Mouse (Mus musculus) C2C12 (cell line): ENCODE data around the gene Asl. TPM values are rescaled to one million over a fixed set of nuclear protein-coding genes. Genes with fewer than 3 reads are reported as not detected.

Source experiments
- H3K27me3 ChIP-seq: one replicate; pipeline ENCODE4 v1.6.1; 2011; ENCODE audit not compliant: control insufficient read depth, insufficient read depth, insufficient read length
- H3K36me3 ChIP-seq: one replicate; pipeline ENCODE4 v1.6.1; 2011; ENCODE audit not compliant: control insufficient read depth, insufficient read depth
- H3K4me3 ChIP-seq: one replicate; pipeline ENCODE4 v1.5.1; 2011; ENCODE audit warnings: mild to moderate bottlenecking, control low read depth; ENCODE audit not compliant: poor library complexity, insufficient read depth, severe bottlenecking
- H3K79me2 ChIP-seq: one replicate; pipeline ENCODE4 v1.6.1; 2011; ENCODE audit not compliant: control insufficient read depth, insufficient read depth
- H3K79me3 ChIP-seq: one replicate; pipeline ENCODE4 v1.6.1; 2011; ENCODE audit warnings: low read depth, control low read depth
- H3ac ChIP-seq: one replicate; pipeline ENCODE3; 2011; ENCODE audit warnings: low read depth; ENCODE audit not compliant: control insufficient read depth, insufficient read length
- CEBPB ChIP-seq: IDR thresholded peaks from one replicate; pipeline ENCODE4 v1.6.1; 2011; ENCODE audit warnings: low read depth, mild to moderate bottlenecking, control low read depth, moderate library complexity
- CTCF ChIP-seq: IDR thresholded peaks from one replicate; pipeline ENCODE4 v1.5.1; 2011; ENCODE audit not compliant: control insufficient read depth, insufficient read depth, insufficient read length
- FOSL1 ChIP-seq: IDR thresholded peaks from one replicate; pipeline ENCODE4 v1.8.0; 2011; ENCODE audit warnings: mild to moderate bottlenecking, low read length; ENCODE audit not compliant: poor library complexity, insufficient read depth, severe bottlenecking
- MAX ChIP-seq: IDR thresholded peaks from one replicate; pipeline ENCODE4 v1.6.1; 2011; ENCODE audit warnings: mild to moderate bottlenecking, control low read depth
- MYOD1 ChIP-seq: IDR thresholded peaks from one replicate; pipeline ENCODE4 v1.6.1; 2011; ENCODE audit warnings: low read depth; ENCODE audit not compliant: control insufficient read depth, insufficient read length
- MYOG ChIP-seq: IDR thresholded peaks from one replicate; pipeline ENCODE4 v1.6.1; 2011; ENCODE audit not compliant: control insufficient read depth, insufficient read length; ENCODE audit errors: extremely low read depth
- USF1 ChIP-seq: IDR thresholded peaks from one replicate; pipeline ENCODE4 v1.6.1; 2011; ENCODE audit warnings: low read depth, mild to moderate bottlenecking, control low read depth, moderate library complexity
- polyA plus RNA-seq: library from polyadenylated mRNA; unstranded; fragments of >200 nt; fragmentation: generic; extraction: Trizol; gene quantifications from one replicate; pipeline ENCODE4 v1.2.1, GENCODE M21; 2012; ENCODE audit warnings: missing spikeins

The Asl gene
- polyA plus RNA-seq, 1 experiment = 26.4 TPM

- Histone ChIP-seq H3K27me3 (no peaks in the 10 kb centered on the region), H3K79me3 (no peaks in the 10 kb centered on the region), H3ac (no peak within 1 kb of the TSS), H3K36me3 (no peaks in the 10 kb centered on the region), H3K79me2 (no peaks in the 10 kb centered on the region), H3K4me3 (no peak within 1 kb of the TSS)
- no peak for TF ChIP-seq MYOD1
- no peak for TF ChIP-seq FOSL1
- no peak for TF ChIP-seq CEBPB
- TF ChIP-seq MAX = no peak
- TF ChIP-seq USF1 = no peak
- TF ChIP-seq MYOG = no peak
- TF ChIP-seq CTCF = no peak
Observed at GRCm38 (mm10) chr5:130073026-130073425, 44.0 kb upstream of the Asl start, which contains the start of gene Tpst1. Gene Tpst1, plus strand, starts transcription at chr5:130073326.

DNA sequence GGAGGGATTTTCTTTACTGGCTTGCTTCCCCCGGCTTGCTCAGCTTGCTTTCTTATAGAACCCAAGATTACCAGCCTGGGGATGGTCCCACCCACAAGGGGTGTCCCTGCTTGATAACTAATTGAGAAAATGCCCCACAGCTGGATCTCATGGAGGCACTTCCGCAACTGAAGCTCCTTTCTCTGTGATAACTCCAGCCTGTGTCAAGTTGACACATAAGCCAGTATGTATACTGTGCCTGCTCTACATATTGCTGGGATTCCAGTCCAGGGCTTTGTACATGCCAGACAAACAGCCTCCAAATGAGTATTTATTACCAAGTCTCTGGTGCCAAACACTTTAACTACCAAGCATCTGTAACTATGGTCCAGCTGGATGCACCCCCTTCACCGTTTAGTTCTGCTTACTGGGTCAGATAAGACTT, 38.8 kb upstream of the Asl start:
- H3K27me3 ChIP-seq = no peaks in the 10 kb centered on the region
- H3K79me3 ChIP-seq = no peaks in the 10 kb centered on the region
- no peaks in the 10 kb centered on the region for H3K36me3 ChIP-seq
- H3K79me2 ChIP-seq = no peaks in the 10 kb centered on the region
- H3K4me3 ChIP-seq = no peak overlapping the region
- TF ChIP-seq MYOD1 = no peak
- no peak overlapping the region for H3ac ChIP-seq

DNA sequence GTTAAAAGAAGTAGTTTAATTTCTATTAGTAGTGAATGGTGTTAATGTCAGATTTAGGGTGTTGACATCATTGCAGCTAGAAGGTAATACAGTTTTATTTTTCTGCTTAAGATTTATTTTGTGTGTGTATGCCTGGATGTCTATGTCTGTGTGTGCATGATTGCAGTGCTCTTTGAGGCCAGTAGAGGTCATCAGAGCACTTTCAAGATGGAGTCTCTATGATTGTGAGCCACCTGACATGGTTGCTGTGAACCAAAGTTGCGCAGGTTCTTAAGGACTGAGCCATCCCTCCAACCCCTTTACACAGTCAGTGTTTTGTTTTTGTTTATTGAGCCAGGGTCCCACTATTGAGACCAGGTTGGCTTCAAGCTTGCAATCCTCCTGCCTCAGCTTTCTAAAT, 36.5 kb upstream of the Asl start:
- Histone ChIP-seq H3ac (no peak overlapping the region), H3K79me2 (no peaks in the 10 kb centered on the region), H3K79me3 (no peaks in the 10 kb centered on the region), H3K27me3 (no peaks in the 10 kb centered on the region), H3K36me3 (no peaks in the 10 kb centered on the region), H3K4me3 (no peak overlapping the region)
- TF ChIP-seq CEBPB = no peak
- no peak for TF ChIP-seq MYOD1
- no peak for TF ChIP-seq MAX
- no peak for TF ChIP-seq FOSL1
- no peak for TF ChIP-seq USF1
- TF ChIP-seq CTCF = peak; percentile 5
- no peak for TF ChIP-seq MYOG

DNA sequence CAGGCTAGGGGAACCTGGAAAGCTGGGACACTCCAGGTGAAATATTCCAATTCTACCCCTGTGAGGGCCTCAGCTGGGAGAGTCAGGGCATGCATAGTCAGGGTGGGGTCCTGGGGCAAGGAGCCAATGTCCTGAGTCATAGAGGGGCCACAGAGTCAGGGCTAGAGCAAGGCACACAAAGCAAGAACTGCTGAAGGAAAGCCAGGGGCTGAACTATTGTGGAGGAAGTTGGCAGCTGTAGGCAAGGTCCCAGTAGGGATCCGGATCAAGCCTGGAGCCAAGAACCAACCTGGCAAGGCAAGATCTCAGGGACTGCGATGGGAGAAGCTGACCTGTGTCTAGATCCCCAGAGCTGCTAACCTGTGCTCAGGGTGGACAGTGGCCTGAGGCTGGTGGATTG, 34.7 kb upstream of the Asl start:
- no peaks in the 10 kb centered on the region for H3K79me3 ChIP-seq
- no peak overlapping the region for H3ac ChIP-seq
- no peaks in the 10 kb centered on the region for H3K27me3 ChIP-seq
- no peaks in the 10 kb centered on the region for H3K79me2 ChIP-seq
- no peak overlapping the region for H3K4me3 ChIP-seq
- TF ChIP-seq CEBPB (no peak), MYOD1 (no peak), CTCF (no peak), MAX (no peak), FOSL1 (no peak), MYOG (no peak)
- H3K36me3 ChIP-seq = peaks cover under 1% of the 10 kb centered on the region

- peaks cover 11% of the 10 kb centered on the region for H3K36me3 ChIP-seq
- H3ac ChIP-seq = no peak overlapping the region
- TF ChIP-seq CEBPB = no peak
- no peak for TF ChIP-seq USF1
- no peak for TF ChIP-seq FOSL1
- no peaks in the 10 kb centered on the region for H3K27me3 ChIP-seq
- no peaks in the 10 kb centered on the region for H3K79me2 ChIP-seq
- no peak overlapping the region for H3K4me3 ChIP-seq
- no peaks in the 10 kb centered on the region for H3K79me3 ChIP-seq
Observed at GRCm38 (mm10) chr5:130062096-130062495, 33.0 kb upstream of the Asl start.

GRCm38 (mm10) chr5:130060329-130060665, 31.2 kb upstream of the Asl start:
- Histone ChIP-seq H3K79me3 (no peaks in the 10 kb centered on the region), H3K79me2 (no peaks in the 10 kb centered on the region), H3ac (no peak overlapping the region), H3K36me3 (peaks cover 11% of the 10 kb centered on the region), H3K27me3 (no peaks in the 10 kb centered on the region), H3K4me3 (no peak overlapping the region)
- TF ChIP-seq MYOG = no peak
- no peak for TF ChIP-seq MYOD1
- no peak for TF ChIP-seq CTCF
- TF ChIP-seq CEBPB = no peak
- TF ChIP-seq FOSL1 = no peak
- TF ChIP-seq MAX = no peak
- no peak for TF ChIP-seq USF1
